Mouse (Mus musculus): Measurements from ENCODE around the gene Foxd4. TPM values are rescaled to one million over a fixed set of nuclear protein-coding genes. Genes with fewer than 3 reads are reported as not detected.
"Not testable (repeated sequence)": the region's sequence is repeated elsewhere in the genome, so short reads cannot be mapped to it uniquely, and the experiment has no call there.

Gene Foxd4
- polyA plus RNA-seq, 1 experiment from 2014 or later, result not detected

GRCm38 (mm10) chr19:24898737-24899577 is 2.0 kb downstream of the Foxd4 start:
- ATAC-seq, result no peak
- no peaks in the 10 kb centered on the region for H3K9me3 ChIP-seq (replicated peaks)
- 5% methylated on average over 34 of the region's 34 CpGs for WGBS (ENCODE audit: insufficient replicate concordance)

GRCm38 (mm10) chr19:24897896-24898736 is 2.9 kb downstream of the Foxd4 start:
- no peak for ATAC-seq
- Histone ChIP-seq H3K4me2 (no peak overlapping the region), H3K27ac (no peak overlapping the region), H3K4me3 (no peak overlapping the region), H3K4me1 (peaks cover 14% of the 10 kb centered on the region; the same call in 1 of the 2 replicates), H3K9me3 (replicated peaks) (no peaks in the 10 kb centered on the region), H3K9ac (no peak overlapping the region), H3K36me3 (no peaks in the 10 kb centered on the region), H3K27me3 (replicated peaks) (peaks cover 82% of the 10 kb centered on the region)
- 5% methylated on average over 17 of the region's 20 CpGs for WGBS (ENCODE audit: insufficient replicate concordance)

More at GRCm38 (mm10) chr19:24898737-24899577, 2.0 kb downstream of the Foxd4 start:
- Histone ChIP-seq H3K4me1 (peaks cover 14% of the 10 kb centered on the region; the same call in 1 of the 2 replicates), H3K36me3 (no peaks in the 10 kb centered on the region), H3K27ac (no peak overlapping the region), H3K9ac (no peak overlapping the region), H3K4me2 (peak overlapping the region; percentile 60; the same call in 1 of the 2 replicates), H3K4me3 (0 out of 2 replicates have a peak overlapping the region, but pooled peaks have one; percentile 35), H3K27me3 (replicated peaks) (peaks cover 89% of the 10 kb centered on the region)

DNA sequence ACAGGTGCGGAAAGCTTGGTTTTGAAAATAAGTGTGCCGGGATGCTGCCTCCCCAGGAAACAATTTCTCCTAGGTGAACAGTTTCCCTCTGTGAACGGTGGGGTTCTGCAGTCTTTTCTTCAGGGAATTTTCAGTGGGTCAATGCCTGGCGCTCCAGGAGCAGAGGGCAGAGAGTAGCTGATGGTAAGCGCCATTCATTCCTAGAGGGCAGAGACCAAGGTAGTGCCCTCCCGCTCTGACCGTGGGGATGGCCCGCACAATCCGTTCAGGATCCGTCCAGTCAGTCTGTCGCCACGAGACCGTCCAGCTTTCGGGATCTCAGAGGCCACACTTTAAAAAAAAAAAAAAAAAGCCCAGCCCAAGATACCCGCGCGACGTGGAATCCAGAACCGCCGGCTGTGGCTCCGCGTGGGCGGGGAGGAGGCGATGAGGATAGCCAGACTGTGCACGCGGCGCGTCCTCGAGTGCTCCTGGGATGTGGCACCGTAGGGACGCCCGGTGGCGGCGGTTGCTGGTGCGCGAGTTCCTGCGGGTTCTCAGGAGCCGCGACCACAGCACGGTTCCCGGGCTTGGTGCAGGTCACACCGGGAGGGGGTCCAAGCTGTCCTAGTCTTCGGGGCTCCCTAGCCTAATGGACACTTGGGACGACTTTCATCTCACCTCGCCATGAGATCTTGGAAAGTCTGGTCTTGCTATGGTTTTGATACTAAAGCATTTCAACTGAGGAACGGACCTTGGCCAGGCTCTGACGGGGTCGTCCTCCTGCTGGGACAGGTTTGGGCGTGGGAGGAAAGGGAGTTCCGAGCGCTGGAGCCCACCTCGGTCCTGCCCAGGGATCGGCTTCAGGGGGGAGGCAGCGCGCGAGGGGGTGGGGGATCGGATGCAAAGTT is 3.7 kb downstream of the Foxd4 start:
- Histone ChIP-seq H3K9ac (no peak overlapping the region), H3K36me3 (no peaks in the 10 kb centered on the region), H3K4me2 (no peak overlapping the region), H3K27ac (no peak overlapping the region), H3K4me3 (0 out of 2 replicates have a peak overlapping the region, but pooled peaks have one; percentile 6), H3K27me3 (replicated peaks) (peaks cover 73% of the 10 kb centered on the region), H3K4me1 (peaks cover 14% of the 10 kb centered on the region; the same call in 1 of the 2 replicates), H3K9me3 (replicated peaks) (no peaks in the 10 kb centered on the region)
- WGBS (ENCODE audit: insufficient replicate concordance), result 3% methylated on average over 57 of the region's 57 CpGs
- no peak for ATAC-seq

DNA sequence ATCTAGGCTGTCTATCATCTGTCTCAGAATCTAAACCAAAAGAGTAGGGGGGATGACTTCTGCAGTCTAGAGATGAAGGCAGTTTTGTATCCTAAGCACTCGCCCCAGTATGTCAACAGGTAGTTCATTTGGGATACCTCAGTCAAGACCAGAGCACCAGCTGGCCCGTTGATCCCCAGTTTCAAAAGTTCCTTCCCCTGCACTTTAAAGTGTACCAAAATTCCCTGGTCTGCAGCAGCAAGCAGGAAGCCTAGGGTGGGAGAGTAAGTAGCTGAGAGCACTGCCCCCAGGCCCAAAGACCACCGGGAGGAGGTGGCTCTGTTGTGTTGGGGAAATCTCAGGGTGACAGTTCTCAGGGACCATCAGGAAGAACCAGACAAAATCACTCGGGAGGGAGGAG is 4.5 kb downstream of the Foxd4 start:
- 21% methylated on average over 4 of the region's 4 CpGs for WGBS (ENCODE audit: insufficient replicate concordance)
- no peak overlapping the region for H3K4me3 ChIP-seq

DNA sequence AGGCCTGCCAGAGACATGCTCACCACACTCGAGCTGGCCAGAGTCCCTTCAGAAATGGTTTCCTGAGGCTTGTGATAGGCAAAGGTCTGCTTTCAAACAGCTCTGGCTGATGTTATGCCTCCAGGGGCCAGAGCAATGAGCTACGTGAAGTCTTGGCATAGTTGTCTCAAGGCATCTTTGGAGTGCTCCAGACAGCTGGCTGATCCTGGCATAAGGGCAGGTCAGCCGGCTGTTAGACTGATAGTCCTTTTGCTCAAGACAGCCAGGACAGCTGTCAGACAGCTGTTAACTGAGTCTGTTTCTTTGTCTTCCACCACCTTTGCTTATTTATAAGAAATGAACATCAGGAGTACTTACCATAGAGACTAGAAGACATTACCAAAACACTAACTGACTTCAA is 14.1 kb downstream of the Foxd4 start:
- Histone ChIP-seq H3K4me3 (no peak overlapping the region), H3K4me2 (no peak overlapping the region), H3K36me3 (no peaks in the 10 kb centered on the region), H3K9ac (no peak overlapping the region), H3K9me3 (replicated peaks) (no peaks in the 10 kb centered on the region), H3K4me1 (no peaks in the 10 kb centered on the region), H3K27me3 (replicated peaks) (peaks cover 34% of the 10 kb centered on the region), H3K27ac (no peak overlapping the region)
- 57% methylated on average over 3 of the region's 3 CpGs for WGBS (ENCODE audit: insufficient replicate concordance)
- ATAC-seq, result no peak

More for the DNA sequence above, 4.5 kb downstream of the Foxd4 start:
- Histone ChIP-seq H3K27ac (no peak overlapping the region), H3K36me3 (no peaks in the 10 kb centered on the region), H3K4me2 (no peak overlapping the region), H3K9me3 (replicated peaks) (no peaks in the 10 kb centered on the region), H3K4me1 (peaks cover 14% of the 10 kb centered on the region; the same call in 1 of the 2 replicates), H3K9ac (no peak overlapping the region), H3K27me3 (replicated peaks) (peaks cover 66% of the 10 kb centered on the region)
- no peak for ATAC-seq

- Histone ChIP-seq H3K27me3 (replicated peaks) (peaks cover 35% of the 10 kb centered on the region), H3K4me2 (no peak overlapping the region), H3K9ac (no peak overlapping the region), H3K36me3 (no peaks in the 10 kb centered on the region), H3K27ac (no peak overlapping the region), H3K9me3 (replicated peaks) (no peaks in the 10 kb centered on the region), H3K4me1 (no peaks in the 10 kb centered on the region), H3K4me3 (no peak overlapping the region)
- ATAC-seq, result no peak
- 12% methylated on average over 5 of the region's 5 CpGs for WGBS (ENCODE audit: insufficient replicate concordance)
These were observed 15.5 kb downstream of the Foxd4 start for GRCm38 (mm10) chr19:24885504-24885903.

- Histone ChIP-seq H3K4me2 (no peak overlapping the region), H3K27ac (no peak overlapping the region), H3K9me3 (replicated peaks) (no peaks in the 10 kb centered on the region), H3K36me3 (no peaks in the 10 kb centered on the region), H3K4me1 (no peaks in the 10 kb centered on the region), H3K9ac (no peak overlapping the region), H3K4me3 (no peak overlapping the region), H3K27me3 (replicated peaks) (peaks cover 24% of the 10 kb centered on the region)
- no peak for ATAC-seq
- WGBS (ENCODE audit: insufficient replicate concordance), result 52% methylated on average over 4 of the region's 4 CpGs
These were observed 19.8 kb downstream of the Foxd4 start for GRCm38 (mm10) chr19:24881237-24881636.

DNA sequence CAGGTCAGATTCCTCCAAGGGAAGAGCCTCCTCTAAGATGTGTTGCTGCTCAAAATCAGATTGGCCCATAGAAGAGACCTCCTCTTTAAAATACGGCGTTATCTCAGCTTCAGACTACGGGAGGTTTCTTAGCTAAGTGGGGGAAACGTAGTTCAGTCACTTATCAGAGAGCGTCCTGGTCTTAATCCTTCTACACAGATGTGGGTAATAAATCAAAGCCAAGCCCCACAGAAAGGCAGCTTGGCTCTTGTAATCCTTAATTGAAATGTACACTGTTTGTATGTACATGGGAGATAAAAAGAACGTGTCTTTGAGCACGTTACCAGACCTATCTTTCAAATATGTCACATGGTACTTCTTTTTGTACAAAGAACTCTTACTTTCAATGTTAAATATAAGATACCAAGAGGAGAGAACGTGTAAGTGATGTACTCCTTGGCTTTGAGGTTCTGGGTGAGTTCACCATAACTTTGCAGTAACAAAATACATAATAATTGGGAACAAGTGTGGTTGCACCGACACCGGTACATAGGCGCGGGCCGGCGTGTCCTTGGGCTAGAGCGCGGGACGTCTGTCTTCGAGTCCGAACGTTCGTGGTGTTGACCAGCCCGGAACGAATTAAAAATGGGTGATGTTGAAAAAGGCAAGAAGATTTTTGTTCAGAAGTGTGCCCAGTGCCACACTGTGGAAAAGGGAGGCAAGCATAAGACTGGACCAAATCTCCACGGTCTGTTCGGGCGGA is 25.7 kb downstream of the Foxd4 start, which contains the start of gene Gm10053:
Gene Gm10053 (plus strand): TSS at position 558 of the 742 bp plus-strand sequence.
- not testable (repeated sequence) for H3K4me2 ChIP-seq; H3K36me3 ChIP-seq; H3K9me3 ChIP-seq (replicated peaks); H3K4me3 ChIP-seq; H3K4me1 ChIP-seq; H3K27ac ChIP-seq; ATAC-seq; H3K9ac ChIP-seq
- WGBS (ENCODE audit: insufficient replicate concordance), result 63% methylated on average over 23 of the region's 26 CpGs
- peaks cover 17% of the 10 kb centered on the region for H3K27me3 ChIP-seq (replicated peaks)

DNA sequence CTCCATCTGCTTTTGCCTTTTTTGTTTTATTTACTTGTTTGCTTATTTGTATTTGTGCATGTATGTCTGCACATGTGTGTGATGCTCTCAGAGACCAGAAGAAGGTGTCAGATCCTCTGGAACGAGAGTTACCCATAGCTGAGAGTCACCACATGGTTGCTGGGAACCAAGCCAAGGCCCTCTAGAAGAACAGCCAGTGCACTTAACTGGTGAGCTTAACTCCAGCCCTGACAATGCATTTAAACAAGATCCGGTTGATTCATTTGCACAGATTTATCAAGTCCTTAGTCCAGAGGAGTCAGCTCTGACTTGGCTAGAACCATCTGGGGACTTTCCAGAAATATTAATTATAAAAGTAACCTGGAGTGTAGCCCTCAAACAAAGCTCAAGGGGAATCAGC is 27.1 kb downstream of the Foxd4 start:
- no peak for ATAC-seq
- Histone ChIP-seq H3K9me3 (replicated peaks) (no peaks in the 10 kb centered on the region), H3K4me3 (no peak overlapping the region)

DNA sequence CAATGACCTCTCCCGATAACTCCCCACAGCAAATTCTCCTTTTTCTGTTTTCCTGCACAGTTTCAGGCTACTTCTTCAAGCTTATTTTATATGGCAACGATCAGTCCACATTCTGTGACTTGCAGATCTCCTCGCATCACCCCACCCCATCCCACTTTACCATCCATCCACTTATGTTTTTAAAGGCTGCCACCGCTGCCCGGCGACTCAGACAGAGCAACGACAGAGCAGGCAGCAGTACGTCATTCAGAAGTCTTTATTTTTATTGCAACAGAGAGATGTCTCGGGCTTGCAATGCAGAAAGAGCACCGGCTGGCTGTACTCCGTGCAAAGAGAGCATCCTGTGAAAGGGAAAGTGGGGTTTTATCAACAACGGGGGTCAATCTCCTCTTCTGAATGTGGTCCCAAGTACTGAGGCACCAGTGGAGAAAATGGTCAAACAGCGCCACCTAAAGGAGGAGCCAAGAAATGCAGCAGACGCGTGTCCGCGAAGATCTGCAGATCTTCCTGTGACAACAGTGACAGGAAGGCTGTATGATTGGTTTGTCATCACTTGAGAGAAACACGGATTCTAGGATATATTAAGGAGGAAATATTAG is 29.9 kb downstream of the Foxd4 start:
- Histone ChIP-seq H3K9me3 (replicated peaks) (no peaks in the 10 kb centered on the region), H3K36me3 (no peaks in the 10 kb centered on the region), H3K4me2 (peak overlapping the region; percentile 10; the same call in 1 of the 2 replicates), H3K9ac (no peak overlapping the region), H3K27ac (no peak overlapping the region), H3K27me3 (replicated peaks) (peaks cover 29% of the 10 kb centered on the region), H3K4me1 (no peaks in the 10 kb centered on the region), H3K4me3 (no peak overlapping the region)
- 24% methylated on average over 18 of the region's 18 CpGs for WGBS (ENCODE audit: insufficient replicate concordance)
- ATAC-seq, result no peak

More for the DNA sequence above, 27.1 kb downstream of the Foxd4 start:
- H3K27ac ChIP-seq, result no peak overlapping the region
- H3K4me1 ChIP-seq, result no peaks in the 10 kb centered on the region
- H3K9ac ChIP-seq, result no peak overlapping the region
- no peak overlapping the region for H3K4me2 ChIP-seq
- peaks cover 19% of the 10 kb centered on the region for H3K27me3 ChIP-seq (replicated peaks)
- WGBS (ENCODE audit: insufficient replicate concordance), result 47% methylated on average over 2 of the region's 2 CpGs
- H3K36me3 ChIP-seq, result no peaks in the 10 kb centered on the region

Data from liver, embryonic 12.5 days (tissue).